Mouse (Mus musculus) embryonic facial prominence, embryonic 15.5 days (tissue): ENCODE results near the gene Ccdc34. TPM values are rescaled to one million over a fixed set of nuclear protein-coding genes. Genes with fewer than 3 reads are reported as not detected.
A peak's percentile ranks its signal among the peaks of the same experiment; 100 is the strongest.

ENCODE experiments used
- ATAC-seq: fragments of 200-750 bp; cut with Nextera tagmentation; 2 replicates; pipeline ENCODE4 v1.8.0; 2017; ENCODE audit warnings: low read depth, moderate TSS enrichment; ENCODE audit not compliant: insufficient number of reproducible peaks, low FRiP score, low TSS enrichment
- H3K27ac ChIP-seq: fragments of 300-500 bp; sonication (generic); replicated peaks from 2 replicates; pipeline ENCODE4 v1.5.1; 2015; ENCODE audit warnings: mild to moderate bottlenecking, inconsistent platforms
- H3K27me3 ChIP-seq: fragments of 300-500 bp; sonication (generic); 2 replicates; pipeline ENCODE4 v1.6.1; 2015; ENCODE audit warnings: inconsistent platforms
- H3K36me3 ChIP-seq: fragments of 300-500 bp; sonication (generic); 2 replicates; pipeline ENCODE4 v1.6.1; 2015; ENCODE audit warnings: mild to moderate bottlenecking, inconsistent platforms
- H3K4me1 ChIP-seq: fragments of 300-500 bp; sonication (generic); 2 replicates; pipeline ENCODE4 v1.6.1; 2015; ENCODE audit warnings: inconsistent platforms
- H3K4me2 ChIP-seq: fragments of 300-500 bp; sonication (generic); replicated peaks from 2 replicates; pipeline ENCODE4 v1.6.1; 2015; ENCODE audit warnings: mild to moderate bottlenecking, inconsistent platforms
- H3K4me3 ChIP-seq: fragments of 300-500 bp; sonication (generic); replicated peaks from 2 replicates; pipeline ENCODE4 v1.5.1; 2015; ENCODE audit warnings: mild to moderate bottlenecking, inconsistent platforms
- H3K9ac ChIP-seq: fragments of 300-500 bp; sonication (generic); 2 replicates; pipeline ENCODE4 v1.6.1; 2015; ENCODE audit warnings: inconsistent platforms
- H3K9me3 ChIP-seq: fragments of 300-500 bp; sonication (generic); replicated peaks from 2 replicates; pipeline ENCODE4 v1.6.1; 2016; ENCODE audit warnings: inconsistent platforms
- WGBS: fragments of 180-500 bp; shearing (Covaris S2); methylation state at CpG from one replicate; pipeline ENCODE4 v1.1.7; 2015; 5-methylcytosine and 5-hydroxymethylcytosine counted together
- polyA plus RNA-seq: library from polyadenylated mRNA; unstranded; fragments of >200 nt; fragmentation: Nextera tagmentation; extraction: Ambion mirVana; gene quantifications from 2 replicates; pipeline ENCODE4 v1.2.1, GENCODE M21; 2015

Gene Ccdc34
- polyA plus RNA-seq, 1 experiment from 2014 or later = 47.1 TPM

GRCm38 (mm10) chr2:110182248-110182647 lies 164.6 kb downstream of the Ccdc34 start:
- Histone ChIP-seq H3K36me3 (no peaks in the 10 kb centered on the region), H3K9ac (no peak overlapping the region), H3K27ac (peak overlapping the region; percentile 49), H3K4me2 (no peak overlapping the region), H3K27me3 (no peaks in the 10 kb centered on the region), H3K4me1 (peaks cover 38% of the 10 kb centered on the region), H3K4me3 (no peak overlapping the region), H3K9me3 (no peaks in the 10 kb centered on the region)
- WGBS = 28% methylated on average over 6 of the region's 6 CpGs
- ATAC-seq = no peak

- Histone ChIP-seq H3K4me1 (peaks cover 31% of the 10 kb centered on the region), H3K9ac (no peak overlapping the region), H3K4me2 (no peak overlapping the region), H3K27me3 (no peaks in the 10 kb centered on the region), H3K4me3 (no peak overlapping the region), H3K27ac (peak overlapping the region; percentile 49), H3K9me3 (no peaks in the 10 kb centered on the region), H3K36me3 (no peaks in the 10 kb centered on the region)
- no peak for ATAC-seq
- 64% methylated on average over 4 of the region's 4 CpGs for WGBS
Measured at GRCm38 (mm10) chr2:110182795-110183486, 165.3 kb downstream of the Ccdc34 start.

- Histone ChIP-seq H3K27ac (no peak overlapping the region), H3K9ac (no peak overlapping the region), H3K9me3 (no peaks in the 10 kb centered on the region), H3K4me1 (peaks cover 29% of the 10 kb centered on the region), H3K27me3 (no peaks in the 10 kb centered on the region), H3K4me2 (no peak overlapping the region), H3K4me3 (no peak overlapping the region), H3K36me3 (no peaks in the 10 kb centered on the region)
- no peak for ATAC-seq
- 93% methylated on average over 1 of the region's 1 CpGs for WGBS
Measured at GRCm38 (mm10) chr2:110184071-110184470, 166.5 kb downstream of the Ccdc34 start.

- no peaks in the 10 kb centered on the region for H3K36me3 ChIP-seq
- no peaks in the 10 kb centered on the region for H3K9me3 ChIP-seq
- no peak overlapping the region for H3K4me2 ChIP-seq
- 35% methylated on average over 6 of the region's 6 CpGs for WGBS
- peak; percentile 52; the same call in 1 of the 2 replicates for ATAC-seq
- no peaks in the 10 kb centered on the region for H3K27me3 ChIP-seq
- no peak overlapping the region for H3K9ac ChIP-seq
- H3K4me1 ChIP-seq = peaks cover 23% of the 10 kb centered on the region
- H3K4me3 ChIP-seq = no peak overlapping the region
- peak overlapping the region; percentile 39; the same call in 1 of the 2 replicates for H3K27ac ChIP-seq
Measured at GRCm38 (mm10) chr2:110186427-110186980, 168.9 kb downstream of the Ccdc34 start.

- peaks cover 25% of the 10 kb centered on the region for H3K4me1 ChIP-seq
- WGBS = 62% methylated on average over 4 of the region's 4 CpGs
Measured at GRCm38 (mm10) chr2:110188696-110189397, 171.2 kb downstream of the Ccdc34 start.

GRCm38 (mm10) chr2:110190416-110190815 lies 172.8 kb downstream of the Ccdc34 start:
- Histone ChIP-seq H3K9me3 (no peaks in the 10 kb centered on the region), H3K4me3 (no peak overlapping the region), H3K36me3 (no peaks in the 10 kb centered on the region), H3K4me2 (no peak overlapping the region), H3K9ac (no peak overlapping the region), H3K27ac (no peak overlapping the region; the same call in 1 of the 2 replicates), H3K27me3 (no peaks in the 10 kb centered on the region), H3K4me1 (peaks cover 25% of the 10 kb centered on the region)
- WGBS = 92% methylated on average over 2 of the region's 2 CpGs
- ATAC-seq = no peak

More at GRCm38 (mm10) chr2:110188696-110189397, 171.2 kb downstream of the Ccdc34 start:
- H3K27me3 ChIP-seq = no peaks in the 10 kb centered on the region
- no peaks in the 10 kb centered on the region for H3K36me3 ChIP-seq
- H3K9ac ChIP-seq = no peak overlapping the region
- ATAC-seq = no peak
- no peaks in the 10 kb centered on the region for H3K9me3 ChIP-seq
- no peak overlapping the region for H3K4me2 ChIP-seq
- H3K27ac ChIP-seq = 0 out of 2 replicates have a peak overlapping the region, but pooled peaks have one; percentile 31
- H3K4me3 ChIP-seq = no peak overlapping the region

- H3K36me3 ChIP-seq = no peaks in the 10 kb centered on the region
- H3K9me3 ChIP-seq = no peaks in the 10 kb centered on the region
- peaks cover 25% of the 10 kb centered on the region for H3K4me1 ChIP-seq
- H3K27me3 ChIP-seq = no peaks in the 10 kb centered on the region
- 62% methylated on average over 4 of the region's 4 CpGs for WGBS
- no peak for ATAC-seq
- H3K4me3 ChIP-seq = no peak overlapping the region
- H3K27ac ChIP-seq = peak overlapping the region; percentile 49; the same call in 1 of the 2 replicates
- H3K9ac ChIP-seq = no peak overlapping the region
- H3K4me2 ChIP-seq = no peak overlapping the region
Measured at GRCm38 (mm10) chr2:110191186-110191690, 173.6 kb downstream of the Ccdc34 start.

- H3K27ac ChIP-seq = peak overlapping the region; percentile 86
Measured at GRCm38 (mm10) chr2:110191965-110192701, 174.5 kb downstream of the Ccdc34 start.

GRCm38 (mm10) chr2:110192702-110193312 lies 175.2 kb downstream of the Ccdc34 start:
- peaks cover 25% of the 10 kb centered on the region for H3K4me1 ChIP-seq
- H3K4me3 ChIP-seq = no peak overlapping the region
- H3K27ac ChIP-seq = peak overlapping the region; percentile 86
- no peaks in the 10 kb centered on the region for H3K27me3 ChIP-seq
- peak overlapping the region; percentile 33 for H3K4me2 ChIP-seq
- H3K9me3 ChIP-seq = no peaks in the 10 kb centered on the region
- no peak overlapping the region for H3K9ac ChIP-seq
- peak; percentile 85 for ATAC-seq
- WGBS = 26% methylated on average over 3 of the region's 3 CpGs
- H3K36me3 ChIP-seq = no peaks in the 10 kb centered on the region

More at GRCm38 (mm10) chr2:110191965-110192701, 174.5 kb downstream of the Ccdc34 start:
- ATAC-seq = peak; percentile 74
- Histone ChIP-seq H3K36me3 (no peaks in the 10 kb centered on the region), H3K4me3 (no peak overlapping the region), H3K9me3 (no peaks in the 10 kb centered on the region), H3K9ac (0 out of 2 replicates have a peak overlapping the region, but pooled peaks have one; percentile 7), H3K4me2 (peak overlapping the region; percentile 33), H3K27me3 (no peaks in the 10 kb centered on the region), H3K4me1 (peaks cover 25% of the 10 kb centered on the region)
- 27% methylated on average over 15 of the region's 15 CpGs for WGBS

GRCm38 (mm10) chr2:110196551-110196950 lies 178.9 kb downstream of the Ccdc34 start:
- H3K27me3 ChIP-seq = no peaks in the 10 kb centered on the region
- WGBS = 68% methylated on average over 2 of the region's 2 CpGs
- no peak for ATAC-seq

More at GRCm38 (mm10) chr2:110196551-110196950, 178.9 kb downstream of the Ccdc34 start:
- Histone ChIP-seq H3K4me2 (no peak overlapping the region), H3K9ac (no peak overlapping the region), H3K4me1 (peaks cover 17% of the 10 kb centered on the region), H3K9me3 (no peaks in the 10 kb centered on the region), H3K4me3 (no peak overlapping the region), H3K27ac (no peak overlapping the region), H3K36me3 (no peaks in the 10 kb centered on the region)
